Mouse (Mus musculus): Measurements from ENCODE around the gene Baz2b. TPM values are rescaled to one million over a fixed set of nuclear protein-coding genes. Genes with fewer than 3 reads are reported as not detected.

Gene Baz2b
- total and polyA plus RNA-seq, 3 experiments = 5.7 to 11.4 TPM; not detected in 1

- TF ChIP-seq USF1 (IDR thresholded peaks at IDR 0.05; ENCODE audit: low read depth, low read length) (no peak), MAX (IDR thresholded peaks at IDR 0.05; ENCODE audit: low read length) (no peak)
- Histone ChIP-seq H3K4me3 (ENCODE audit: control insufficient read depth in 1 of 2, insufficient read depth in 1 of 2, low read depth in 2 of 2, low read length in 2 of 2) (no peak overlapping the region), H3K9me3 (replicated peaks; ENCODE audit: insufficient read depth, low read length) (no peaks in the 10 kb centered on the region), H3K27me3 (ENCODE audit: control insufficient read depth in 1 of 2, insufficient read depth in 2 of 2, low read length in 2 of 2) (no peaks in the 10 kb centered on the region), H3K79me2 (ENCODE audit: control insufficient read depth, insufficient read depth, low read length, poor library complexity) (no peaks in the 10 kb centered on the region), H3K36me3 (ENCODE audit: control insufficient read depth in 1 of 2, insufficient read depth in 2 of 2, low read length in 2 of 2) (no peaks in the 10 kb centered on the region), H3K4me1 (ENCODE audit: control insufficient read depth in 1 of 2, insufficient read depth in 2 of 2, low read length in 2 of 2) (no peaks in the 10 kb centered on the region), H3K9ac (ENCODE audit: control insufficient read depth, low read depth, low read length, poor library complexity, severe bottlenecking) (no peak overlapping the region), H3K27ac (ENCODE audit: control insufficient read depth, low read depth, low read length) (no peak overlapping the region)
- no peak for DNase-seq (ENCODE audit: low read depth, low spot score)
These were observed 183.1 kb downstream of the Baz2b start for GRCm38 (mm10) chr2:60026554-60026953.

- Histone ChIP-seq H3K4me3 (ENCODE audit: control insufficient read depth in 1 of 2, insufficient read depth in 1 of 2, low read depth in 2 of 2, low read length in 2 of 2) (no peak overlapping the region), H3K27ac (ENCODE audit: control insufficient read depth, low read depth, low read length) (no peak overlapping the region), H3K27me3 (ENCODE audit: control insufficient read depth in 1 of 2, insufficient read depth in 2 of 2, low read length in 2 of 2) (no peaks in the 10 kb centered on the region), H3K79me2 (ENCODE audit: control insufficient read depth, insufficient read depth, low read length, poor library complexity) (no peaks in the 10 kb centered on the region), H3K9me3 (replicated peaks; ENCODE audit: insufficient read depth, low read length) (no peaks in the 10 kb centered on the region), H3K9ac (ENCODE audit: control insufficient read depth, low read depth, low read length, poor library complexity, severe bottlenecking) (no peak overlapping the region), H3K36me3 (ENCODE audit: control insufficient read depth in 1 of 2, insufficient read depth in 2 of 2, low read length in 2 of 2) (peaks cover 0 to 7% of the 10 kb centered on the region in 2 experiments; a peak in 2 of 4 replicates), H3K4me1 (ENCODE audit: control insufficient read depth in 1 of 2, insufficient read depth in 2 of 2, low read length in 2 of 2) (peaks cover 0 to 7% of the 10 kb centered on the region in 2 experiments; a peak in 2 of 4 replicates)
- no peak for DNase-seq (ENCODE audit: low read depth, low spot score)
- no peak for TF ChIP-seq SMC3 (IDR thresholded peaks at IDR 0.05; ENCODE audit: low read depth, low read length)
- no peak for TF ChIP-seq KAT2A (conservative IDR thresholded peaks at IDR 0.05; ENCODE audit: low read depth, low read length)
- no peak for TF ChIP-seq ZNF384 (IDR thresholded peaks at IDR 0.05; ENCODE audit: low read depth, low read length)
- TF ChIP-seq ZC3H11A (IDR thresholded peaks at IDR 0.05; ENCODE audit: low read depth, low read length) = no peak
- no peak for TF ChIP-seq NELFE (IDR thresholded peaks at IDR 0.05; ENCODE audit: low read depth, low read length)
- no peak for TF ChIP-seq TCF12 (IDR thresholded peaks at IDR 0.05; ENCODE audit: low read depth, low read length)
- TF ChIP-seq RAD21 (IDR thresholded peaks at IDR 0.05; ENCODE audit: low read depth, low read length) = no peak
- TF ChIP-seq POLR2A (IDR thresholded peaks at IDR 0.05; ENCODE audit: control insufficient read depth in 1 of 2, insufficient read depth in 1 of 2, low read depth in 1 of 2, low read length in 2 of 2, poor library complexity in 1 of 2) = no peak
- no peak for TF ChIP-seq USF1 (IDR thresholded peaks at IDR 0.05; ENCODE audit: low read depth, low read length)
- no peak for TF ChIP-seq POLR2AphosphoS2 (IDR thresholded peaks at IDR 0.05; ENCODE audit: low read length)
- TF ChIP-seq MYB (IDR thresholded peaks at IDR 0.05; ENCODE audit: low read depth, low read length) = no peak
- no peak for TF ChIP-seq BHLHE40 (IDR thresholded peaks at IDR 0.05; ENCODE audit: borderline replicate concordance, low read depth, low read length)
- TF ChIP-seq TBP (IDR thresholded peaks at IDR 0.05; ENCODE audit: low read depth, low read length) = no peak
- no peak for TF ChIP-seq MAX (IDR thresholded peaks at IDR 0.05; ENCODE audit: low read length)
- TF ChIP-seq HCFC1 (IDR thresholded peaks at IDR 0.05; ENCODE audit: low read depth, low read length) = no peak
- no peak for TF ChIP-seq ETS1 (IDR thresholded peaks at IDR 0.05; ENCODE audit: low read depth, low read length)
- TF ChIP-seq SIN3A (IDR thresholded peaks at IDR 0.05; ENCODE audit: low read length) = no peak
- TF ChIP-seq USF2 (IDR thresholded peaks at IDR 0.05; ENCODE audit: borderline replicate concordance in 1 of 2, insufficient read depth in 1 of 2, low read depth in 1 of 2, low read length in 2 of 2) = no peak
- no peak for TF ChIP-seq UBTF (IDR thresholded peaks at IDR 0.05; ENCODE audit: borderline replicate concordance, insufficient read depth, low read depth, low read length)
These were observed 185.9 kb downstream of the Baz2b start for GRCm38 (mm10) chr2:60023777-60024176.
